Mouse (Mus musculus) layer of hippocampus, postnatal 25 days (tissue): ENCODE data around the gene Eif3c. TPM values are rescaled to one million over a fixed set of nuclear protein-coding genes. Genes with fewer than 3 reads are reported as not detected.
A peak's percentile ranks its signal among the peaks of the same experiment; 100 is the strongest.

Experiments used
- DNase-seq, 2 experiments: peaks; one replicate each; pipeline ENCODE4 v3.0.0; 2022; ENCODE audit warnings: mixed read lengths in 2 of 2, low spot score in 1 of 2; ENCODE audit errors: extremely low spot score in 1 of 2
- total RNA-seq, 2 experiments: library from RNA; stranded (reverse); gene quantifications; 2 replicates each; pipeline ENCODE4 v1.2.3; 2021

Eif3c gene
- total RNA-seq, 2 experiments from 2014 or later = 184 to 193 TPM

GRCm38 (mm10) chr7:126556635-126557034 is 9.6 kb downstream of the Eif3c start:
- DNase-seq = no peak

GRCm38 (mm10) chr7:126554796-126555195 is 11.4 kb downstream of the Eif3c start:
- DNase-seq = no peak

GRCm38 (mm10) chr7:126545631-126546030 is 20.6 kb downstream of the Eif3c start:
- no peak for DNase-seq

GRCm38 (mm10) chr7:126541661-126542060 is 24.6 kb downstream of the Eif3c start:
- no peak for DNase-seq

- DNase-seq = no peak
Measured at GRCm38 (mm10) chr7:126537820-126538585, 28.2 kb downstream of the Eif3c start.

- no peak for DNase-seq
Measured at GRCm38 (mm10) chr7:126536466-126536865, 29.7 kb downstream of the Eif3c start.

- DNase-seq = no peak
Measured at GRCm38 (mm10) chr7:126535766-126536165, 30.4 kb downstream of the Eif3c start.

- DNase-seq = no peak
Measured at GRCm38 (mm10) chr7:126533434-126533833, 32.8 kb downstream of the Eif3c start.

GRCm38 (mm10) chr7:126528166-126528577 is 38.0 kb downstream of the Eif3c start:
- DNase-seq = peak; percentile 11 to 28

GRCm38 (mm10) chr7:126523316-126523715 is 42.9 kb downstream of the Eif3c start:
- no peak for DNase-seq

GRCm38 (mm10) chr7:126519513-126519912 is 46.7 kb downstream of the Eif3c start:
- peak in 1 of 2 experiments; percentile 18 for DNase-seq

- DNase-seq = no peak
Measured at GRCm38 (mm10) chr7:126518261-126518941, 47.8 kb downstream of the Eif3c start.

GRCm38 (mm10) chr7:126511287-126511686 is 54.9 kb downstream of the Eif3c start:
- DNase-seq = no peak

GRCm38 (mm10) chr7:126507126-126507778 is 59.0 kb downstream of the Eif3c start:
- DNase-seq = no peak

GRCm38 (mm10) chr7:126504913-126505312 is 61.3 kb downstream of the Eif3c start:
- no peak for DNase-seq

- peak; percentile 95 to 97 for DNase-seq
Measured at GRCm38 (mm10) chr7:126503273-126503878, 62.8 kb downstream of the Eif3c start, which contains the start of gene Atxn2l. Atxn2l (minus strand) TSS chr7:126503437.

- DNase-seq = no peak
Measured at GRCm38 (mm10) chr7:126502751-126503150, 63.5 kb downstream of the Eif3c start.

- DNase-seq = peak; percentile 87 to 94
Measured at GRCm38 (mm10) chr7:126502023-126502741, 64.0 kb downstream of the Eif3c start.

GRCm38 (mm10) chr7:126501684-126502022 is 64.6 kb downstream of the Eif3c start:
- DNase-seq = no peak

GRCm38 (mm10) chr7:126499416-126499815 is 66.8 kb downstream of the Eif3c start:
- DNase-seq = no peak
